Mouse (Mus musculus) lung, adult 2 months (tissue): ENCODE measurements around the gene Rbmx.

Experiments
- CTCF ChIP-seq: fragments of 200-500 bp; IDR thresholded peaks from 2 replicates; pipeline ENCODE4 v1.5.1; 2011; ENCODE audit warnings: mild to moderate bottlenecking, low read length, control low read depth; ENCODE audit not compliant: insufficient read depth
- POLR2A ChIP-seq: fragments of 200-500 bp; IDR thresholded peaks from 2 replicates; pipeline ENCODE4 v1.6.1; 2011; ENCODE audit warnings: low read depth, mild to moderate bottlenecking, control low read depth, low read length, borderline replicate concordance; ENCODE audit errors: extremely low read depth

DNA sequence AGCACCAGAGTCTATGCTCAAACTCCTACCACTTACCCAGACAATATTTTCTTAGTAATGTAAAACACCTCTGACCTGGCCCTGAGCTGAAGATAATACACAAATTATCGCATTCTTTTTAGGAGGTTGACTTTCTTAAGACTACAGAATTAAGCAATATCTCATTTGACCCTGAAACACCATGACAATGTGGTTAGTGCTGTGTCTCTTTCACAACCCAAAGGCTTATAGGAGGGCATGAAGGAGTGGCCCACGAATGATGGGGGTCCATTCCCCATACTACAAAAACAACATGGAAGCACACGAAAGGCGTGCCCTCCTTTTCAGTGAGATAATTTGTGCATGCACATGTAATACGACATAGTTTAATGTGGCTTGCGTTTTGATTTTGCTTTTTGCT lies 57.5 kb downstream of the Rbmx start:
- TF ChIP-seq POLR2A: no peak
- TF ChIP-seq CTCF: no peak
